Comparison of ENCODE assay signal across 7 mouse cellular contexts in the genomic region with DNA sequence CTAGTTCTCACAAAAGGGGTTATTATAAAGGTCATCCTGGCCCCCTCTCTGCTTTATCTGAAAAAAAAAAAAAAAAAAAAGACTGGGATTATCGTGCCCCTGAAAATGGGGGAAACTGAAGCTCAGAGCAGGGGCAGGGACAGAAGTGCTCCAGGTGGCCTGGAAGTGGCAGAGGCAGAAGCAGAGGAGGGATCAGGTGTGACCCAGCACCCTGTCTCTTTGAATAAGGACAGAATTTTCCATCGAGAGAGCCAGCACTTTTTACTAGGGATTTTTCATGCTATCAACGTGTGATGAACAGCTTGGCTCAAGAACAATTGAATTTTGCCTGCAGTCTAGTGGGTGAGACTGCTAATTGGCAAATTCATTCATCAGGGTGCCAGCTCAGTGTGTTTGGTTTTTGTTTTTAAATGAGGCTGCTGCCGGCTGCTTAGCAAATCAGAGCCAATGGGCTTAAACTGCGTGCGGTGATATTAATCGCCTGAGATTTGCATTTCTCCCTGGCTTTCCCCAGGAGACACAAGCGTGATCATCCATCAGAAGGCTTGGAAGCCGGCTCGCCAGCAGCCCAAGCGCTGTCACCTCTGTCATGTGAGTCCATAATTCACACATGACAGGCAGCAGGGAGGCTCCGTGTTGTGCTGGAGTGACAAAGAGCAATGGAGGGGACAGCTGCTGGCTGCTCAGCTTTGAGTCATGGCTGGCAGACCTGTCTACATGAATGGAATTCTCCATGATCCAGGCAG. TPM values are rescaled to one million over a fixed set of nuclear protein-coding genes. Genes with fewer than 3 reads are reported as not detected.
DNase-seq lines count a peak whose midpoint lies in the region; ATAC-seq lines count a peak whose summit lies in the region.

No protein-coding gene starts in this region.

- H3K27ac ChIP-seq in hindbrain, embryonic 14.5 days = peak overlapping the region; percentile 95

- peak overlapping the region; percentile 6; the same call in 1 of the 2 replicates for H3K9ac ChIP-seq in hindbrain, embryonic 14.5 days

- no peaks in the 10 kb centered on the region for H3K36me3 ChIP-seq in hindbrain, embryonic 14.5 days (replicated peaks; ENCODE audit: control insufficient read depth, insufficient read depth)

- peak overlapping the region; percentile 18; the same call in 1 of the 2 replicates for H3K4me2 ChIP-seq in hindbrain, embryonic 14.5 days (replicated peaks)

- peak; percentile 90 for ATAC-seq in hindbrain, embryonic 14.5 days (ENCODE audit: low FRiP score)

- DNase-seq in adrenal gland, adult 2 months = peak; percentile 82
- DNase-seq in adrenal gland, postnatal 36 days = peak; percentile 68 to 70
- peak; percentile 84 for DNase-seq in hindbrain, embryonic 14.5 days (ENCODE audit: low spot score)
- peak; percentile 22 to 35 for DNase-seq in layer of hippocampus, postnatal 25 days (ENCODE audit: extremely low spot score in 1 of 2, low spot score in 1 of 2)
- DNase-seq in retina, adult 2 months (ENCODE audit: low read depth, low spot score) = peak; percentile 26
- DNase-seq in lung, postnatal 36 days = no peak
- no peak for DNase-seq in thymus, postnatal 4 days

- peaks cover 35% of the 10 kb centered on the region for H3K4me1 ChIP-seq in hindbrain, embryonic 14.5 days (replicated peaks; ENCODE audit: control insufficient read depth, insufficient read depth, low read length)

- no peaks in the 10 kb centered on the region for H3K27me3 ChIP-seq in hindbrain, embryonic 14.5 days (ENCODE audit: control insufficient read depth, insufficient read depth, low read length)

- 7% methylated on average over 12 of the region's 12 CpGs for WGBS in hindbrain, embryonic 14.5 days

- H3K9me3 ChIP-seq in hindbrain, embryonic 14.5 days (ENCODE audit: control insufficient read depth, low read length) = no peaks in the 10 kb centered on the region

- H3K4me3 ChIP-seq in hindbrain, embryonic 14.5 days (replicated peaks; ENCODE audit: low read length) = no peak overlapping the region

RNA-seq across cellular contexts. Expression of a gene that starts 40.4 kb away (rescaled TPM):
- total RNA-seq in adrenal gland, adult 2 months (2021) = 100 to 1,000 TPM; 134 to 144 TPM
- 268 and 330 TPM in 2 replicates for polyA plus RNA-seq in adrenal gland, adult 2 months (2012; rRNA removed)
- 100 to 1,000 TPM; 110 to 163 TPM for total RNA-seq in adrenal gland, postnatal 36 days (2021)
- polyA plus RNA-seq in hindbrain, embryonic 14.5 days (2014; fragmentation: Nextera tagmentation; extraction: Ambion mirVana) = 22.0 and 24.2 TPM in 2 replicates
- 10 to 100 TPM; 54.2 to 63.7 TPM for total RNA-seq in layer of hippocampus, postnatal 25 days (2021)

Comparison
In these comparisons a context has a peak if more than half of its experiments do, and no peak if none do; other contexts are left out.
1. DNase-seq: peak in adrenal gland, adult 2 months (single experiment), adrenal gland, postnatal 36 days (2 of 2), hindbrain, embryonic 14.5 days (single experiment), layer of hippocampus, postnatal 25 days (2 of 2) and retina, adult 2 months (single experiment); none in lung, postnatal 36 days (single experiment) and thymus, postnatal 4 days (single experiment).